Mouse (Mus musculus) spleen, adult 18-20 months (tissue): ENCODE measurements around the gene Hook1.
"Not testable (repeated sequence)": the region's sequence is repeated elsewhere in the genome, so short reads cannot be mapped to it uniquely, and the experiment has no call there.

Experiments
- DNase-seq, 2 experiments: peaks; one replicate each; pipeline ENCODE4 v3.0.0; 2022; ENCODE audit warnings: mixed read lengths in 2 of 2

Gene Hook1

DNA sequence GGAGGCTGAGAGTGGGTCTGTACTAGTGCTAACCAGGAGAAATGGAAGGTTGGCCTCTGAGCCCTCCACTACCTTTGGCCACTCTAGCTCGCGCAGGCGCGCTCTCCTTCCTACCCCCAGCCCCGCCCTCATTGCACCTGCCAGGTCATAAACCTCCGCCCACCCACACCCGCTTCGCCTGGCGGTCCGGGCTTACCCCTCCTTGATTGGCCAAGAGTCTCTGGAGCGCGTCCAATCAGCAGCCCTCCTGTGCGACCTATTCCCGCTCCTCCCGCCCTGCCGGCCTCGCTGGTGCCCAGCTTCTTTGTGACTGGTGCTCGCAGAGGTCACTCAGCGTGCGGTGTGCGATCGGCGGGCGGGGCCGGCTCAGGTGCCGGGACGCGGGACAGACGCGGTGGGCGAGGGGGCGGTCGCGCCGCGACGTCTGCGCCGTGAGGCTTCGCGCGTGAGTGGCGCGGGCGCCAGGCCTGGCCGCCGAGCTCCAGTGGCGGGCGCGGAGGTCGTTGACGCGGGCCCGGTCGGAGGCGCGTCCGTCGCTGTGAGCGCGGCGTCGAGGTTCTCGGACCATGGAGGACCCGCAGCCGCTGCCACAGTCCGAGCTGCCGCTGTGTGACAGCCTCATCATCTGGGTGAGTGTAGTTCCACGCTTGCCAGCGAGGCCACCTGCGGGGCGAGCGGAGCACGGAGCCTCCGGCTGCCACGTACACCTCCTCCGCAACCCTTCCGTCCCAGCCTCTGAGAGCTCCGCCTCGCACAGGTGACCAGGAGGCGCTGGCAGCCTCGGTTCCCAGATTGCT lies at the start of gene Hook1:
Gene Hook1 (plus strand): TSS at position 313 of the 797 bp plus-strand sequence.
- peak; percentile 88 to 92 for DNase-seq

DNA sequence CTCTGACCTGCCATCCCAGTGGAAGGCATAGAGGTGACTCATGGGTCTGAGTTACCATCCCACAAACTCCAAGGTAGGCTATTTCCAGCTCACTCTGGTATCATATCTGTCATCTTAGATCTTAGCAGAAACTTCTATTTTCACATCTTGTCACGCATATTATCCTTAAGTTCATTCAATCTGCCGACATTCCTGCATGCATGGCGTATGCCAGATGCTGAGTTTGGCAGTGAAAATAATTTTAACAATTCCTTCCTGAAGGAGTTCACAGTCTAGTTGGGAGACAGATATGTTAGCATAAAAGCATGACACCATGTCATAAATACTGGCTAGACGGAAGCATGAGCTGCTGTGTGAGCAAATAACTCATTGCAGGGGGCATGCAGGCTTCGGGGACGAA lies 49.3 kb upstream of the Hook1 start:
- DNase-seq: no peak

DNA sequence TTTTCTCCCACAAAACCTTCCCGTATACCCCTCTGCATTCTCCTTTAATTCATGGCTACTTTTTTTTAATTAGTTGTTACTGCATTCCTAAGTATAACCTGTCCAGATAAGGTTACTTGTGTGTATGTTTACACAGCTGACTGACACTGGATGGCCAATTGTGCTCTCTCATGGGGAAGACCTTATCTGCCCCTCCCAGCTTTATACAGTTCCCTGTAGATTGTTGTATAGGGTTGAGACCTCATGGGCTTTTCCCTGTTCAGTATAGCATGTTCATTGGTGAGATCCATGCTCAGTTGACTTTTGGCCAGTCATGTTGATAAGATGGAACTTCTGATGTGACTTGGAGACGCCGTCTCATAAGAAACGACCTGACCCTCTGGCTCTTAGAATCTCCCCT lies 46.6 kb upstream of the Hook1 start:
- no peak for DNase-seq

DNA sequence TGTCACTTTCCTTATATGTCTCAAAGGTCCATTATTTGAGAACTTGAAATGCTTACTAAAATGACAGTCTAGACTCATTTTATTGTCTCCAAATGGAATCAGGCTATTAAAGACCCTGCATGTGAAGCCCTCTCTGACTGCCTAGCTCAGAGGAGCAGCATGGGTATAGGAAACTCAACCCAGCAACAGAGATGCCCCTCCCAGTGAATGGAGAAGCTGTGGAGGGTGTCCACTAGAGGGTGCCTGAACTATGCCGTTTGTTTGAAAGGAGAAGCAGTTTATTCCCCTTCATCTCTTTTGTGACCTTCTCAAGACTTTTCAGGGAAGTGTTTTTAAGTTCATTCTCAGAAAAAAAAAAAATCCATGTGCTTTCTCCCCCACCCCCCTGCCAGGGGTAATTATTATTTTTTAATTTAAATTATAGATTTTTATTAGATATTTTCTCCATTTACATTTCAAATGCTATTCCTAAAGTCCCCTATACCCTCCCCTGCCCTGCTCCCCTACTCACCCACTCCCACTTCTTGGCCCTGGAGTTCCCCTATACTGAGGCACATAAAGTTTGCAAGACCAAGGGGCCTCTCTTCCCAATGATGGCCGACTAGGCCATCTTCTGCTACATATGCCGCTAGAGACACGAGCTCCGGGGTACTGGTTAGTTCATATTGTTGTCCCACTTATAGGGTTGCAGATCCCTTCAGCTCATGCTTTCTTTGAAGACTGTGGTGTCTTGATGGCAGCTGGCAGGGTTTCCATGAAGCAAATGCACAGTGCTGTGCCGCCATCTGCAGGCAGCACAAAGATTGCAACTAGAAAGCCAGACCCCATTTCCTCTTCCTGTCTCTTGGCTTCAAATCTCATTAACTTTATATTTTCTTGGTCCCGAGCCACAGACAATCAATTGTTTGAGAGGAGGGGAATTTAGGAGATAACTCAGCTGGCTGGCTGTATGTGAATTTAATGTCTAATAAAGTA lies 42.5 kb upstream of the Hook1 start:
- peak; percentile 43 to 74 for DNase-seq

DNA sequence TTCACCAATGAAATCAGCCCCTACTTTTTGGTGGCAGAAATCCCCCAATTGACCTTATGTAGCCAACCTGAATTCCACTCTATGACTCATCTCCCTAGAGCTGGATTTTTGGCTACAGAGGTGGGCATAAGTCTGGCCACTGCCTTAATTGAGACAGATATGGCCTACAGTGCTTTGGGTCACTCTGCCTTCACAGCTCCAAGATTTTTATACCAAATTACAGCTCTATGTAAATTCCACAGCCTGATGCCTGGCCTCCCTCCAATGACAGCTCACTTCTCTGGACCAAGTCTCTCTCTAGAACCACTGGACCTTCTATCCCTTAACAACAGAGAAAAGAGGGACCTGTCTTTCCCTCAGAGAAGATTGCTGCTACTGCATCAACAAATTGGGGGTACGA lies 38.2 kb upstream of the Hook1 start:
- DNase-seq: no peak

DNA sequence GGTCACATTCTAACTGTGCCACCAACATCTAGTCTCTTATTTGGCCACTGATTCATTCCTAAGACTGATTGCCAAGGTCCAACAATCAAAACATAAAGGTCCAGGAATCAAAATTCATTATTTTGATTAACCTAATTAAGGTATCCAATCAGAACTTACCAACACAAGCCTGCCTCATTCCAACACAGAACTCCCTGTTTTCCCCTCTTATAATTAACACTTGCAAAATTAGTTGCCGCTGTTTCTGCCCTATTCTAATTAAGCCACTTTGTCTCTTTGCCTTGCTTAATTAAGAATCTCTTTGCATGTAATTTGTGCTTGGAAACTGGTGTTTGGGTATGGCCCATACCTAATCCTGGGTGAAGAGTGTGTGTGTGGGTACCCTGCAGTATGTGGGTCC lies 37.1 kb upstream of the Hook1 start:
- DNase-seq: no peak

DNA sequence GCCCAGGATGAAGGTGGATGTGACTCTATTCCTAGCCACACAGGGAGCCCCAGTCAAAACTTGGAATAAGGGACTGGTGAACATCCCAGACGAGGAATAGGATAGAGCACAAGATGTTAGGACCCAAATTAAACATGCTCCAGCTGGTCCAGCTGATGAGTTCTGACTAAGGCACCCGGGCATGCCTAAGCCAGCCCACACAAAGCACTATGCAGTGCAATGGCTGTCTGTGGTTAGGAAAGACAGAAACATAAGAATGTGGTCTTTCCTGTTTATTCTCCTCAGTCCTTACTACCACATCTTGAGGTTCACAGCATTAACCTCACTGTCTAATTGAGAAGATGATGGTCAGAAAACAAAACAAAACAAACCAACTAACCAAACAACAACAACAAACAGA lies 35.7 kb upstream of the Hook1 start:
- DNase-seq: no peak

DNA sequence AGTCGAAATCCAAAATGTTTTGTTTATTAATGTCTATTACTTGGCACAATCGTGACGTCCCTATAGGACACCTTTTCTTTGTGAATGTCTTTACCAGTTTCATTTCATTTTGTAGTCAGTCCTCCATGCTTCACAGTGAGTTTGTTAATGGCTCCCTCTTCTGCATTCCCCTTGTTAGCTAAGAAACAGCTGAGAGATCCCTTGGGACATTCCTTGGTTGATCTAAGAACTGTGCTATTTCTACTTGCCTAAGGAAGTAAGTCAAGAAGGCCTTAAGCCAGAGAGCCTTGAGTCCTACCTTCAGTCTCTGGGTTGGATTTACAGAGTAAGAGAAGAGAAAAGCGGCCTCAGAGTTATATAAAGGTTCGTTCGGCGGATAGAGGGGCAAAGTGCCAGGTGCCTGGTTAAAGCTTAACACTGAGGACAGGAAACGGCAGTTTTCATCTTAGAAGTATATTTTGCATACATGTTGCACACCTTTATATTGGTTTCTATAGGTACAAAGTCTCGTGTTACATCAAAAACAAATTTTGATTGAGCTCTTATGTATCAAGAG lies 33.2 kb upstream of the Hook1 start:
- DNase-seq: no peak

DNA sequence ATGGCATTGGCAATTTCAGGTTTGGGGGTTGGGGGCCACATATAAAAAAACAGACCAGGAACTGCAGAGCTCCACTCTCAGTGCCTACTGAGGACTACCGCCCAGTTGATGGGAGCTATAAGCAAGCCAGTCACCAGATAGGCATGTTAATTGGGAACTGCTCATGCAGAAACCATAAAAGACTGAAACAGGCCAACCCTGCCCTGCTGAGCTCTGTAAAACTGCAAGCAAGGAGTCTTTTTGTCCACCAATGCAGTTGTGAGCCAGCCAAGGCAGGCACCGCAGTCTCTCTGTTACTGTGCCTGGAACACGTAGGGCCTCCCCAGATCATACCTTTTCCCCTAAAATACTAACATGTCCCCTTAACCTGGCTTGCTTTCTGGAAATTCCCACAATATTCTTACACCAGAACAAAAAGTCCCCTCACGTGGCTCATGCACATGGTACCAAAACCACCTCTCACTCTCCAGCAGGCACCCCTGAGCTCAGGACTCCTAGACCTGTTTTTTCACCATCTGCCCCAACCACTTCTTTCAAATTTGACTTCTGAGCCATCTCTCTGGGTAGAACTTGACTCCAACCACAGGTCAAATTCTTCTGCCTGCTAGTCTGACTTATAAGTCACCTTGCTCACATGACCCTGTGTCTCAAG lies 32.5 kb upstream of the Hook1 start:
- no peak for DNase-seq

DNA sequence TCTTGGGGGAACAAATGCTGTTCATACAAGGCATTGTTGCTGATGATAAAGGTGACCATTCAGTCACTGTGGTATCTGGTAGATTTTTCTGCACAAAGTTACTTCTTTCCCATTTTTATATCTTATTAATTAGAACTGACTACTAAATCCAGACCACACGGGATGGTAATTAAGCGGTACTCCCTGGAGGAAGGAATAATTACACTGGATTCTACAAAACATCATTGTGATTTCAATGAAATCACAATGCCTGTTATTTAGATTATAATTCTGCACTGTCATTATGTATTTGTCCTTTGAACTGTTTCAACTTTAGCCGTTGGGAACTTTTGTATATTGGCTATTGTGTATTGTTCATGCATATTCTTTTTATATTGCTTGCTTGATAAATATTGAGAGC lies 28.3 kb upstream of the Hook1 start:
- DNase-seq: no peak

DNA sequence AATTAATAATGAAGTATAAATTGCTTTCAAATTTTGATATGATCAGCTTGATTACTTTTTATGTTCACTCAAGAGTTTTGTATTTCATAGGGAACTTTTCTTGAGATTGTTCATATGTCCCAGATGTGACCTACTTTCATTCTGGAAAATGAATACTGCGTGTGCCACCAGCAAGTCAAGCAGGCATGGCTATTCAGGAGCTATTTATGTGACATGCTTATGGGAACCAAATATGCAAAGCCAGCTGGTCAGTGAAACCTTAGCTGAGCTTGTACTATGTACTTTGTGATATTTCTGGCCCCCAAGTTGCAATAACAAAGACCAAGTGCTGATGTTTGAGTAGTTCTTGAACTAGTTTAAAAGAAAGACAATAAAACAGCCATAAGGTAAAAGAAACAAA lies 19.1 kb upstream of the Hook1 start:
- DNase-seq: no peak

DNA sequence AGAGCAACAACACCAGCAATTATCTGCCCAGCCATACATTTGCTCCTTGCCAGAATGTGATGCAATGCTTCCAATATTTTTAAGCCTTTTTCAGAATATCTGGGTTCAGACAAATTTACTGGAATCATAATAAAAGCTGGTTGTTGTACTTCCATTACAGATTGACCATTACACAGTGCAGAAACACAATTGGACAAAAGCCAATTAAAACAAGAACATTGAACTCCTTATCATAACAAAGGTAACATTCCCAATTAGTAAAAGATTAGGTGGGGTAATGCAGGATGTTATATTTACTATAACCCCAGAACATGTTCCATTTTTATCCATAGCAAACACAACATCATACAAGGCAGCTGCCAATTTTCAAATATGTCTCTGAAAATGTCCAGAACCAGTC lies 13.7 kb upstream of the Hook1 start:
- DNase-seq: no peak

DNA sequence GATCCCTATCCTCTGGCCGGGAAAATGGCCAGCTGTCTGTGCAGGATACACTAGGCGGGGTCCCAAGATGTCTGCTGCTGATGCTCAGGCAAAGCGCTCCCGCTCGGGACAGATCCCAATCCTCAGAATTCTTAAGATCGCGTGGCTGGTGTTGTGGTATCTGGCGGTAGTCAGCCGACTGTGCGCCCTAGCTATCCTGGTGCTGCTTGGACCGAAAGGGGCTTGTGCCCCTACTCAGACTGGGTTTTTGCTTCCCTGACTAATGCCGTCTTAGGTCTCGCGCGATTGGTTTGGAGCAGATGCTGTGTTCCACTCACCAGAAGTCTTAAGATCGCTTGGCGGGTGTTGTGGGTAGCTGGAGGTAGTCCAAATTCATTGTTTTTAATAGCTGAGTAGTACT lies 15.2 kb downstream of the Hook1 start:
- not testable (repeated sequence) for DNase-seq

DNA sequence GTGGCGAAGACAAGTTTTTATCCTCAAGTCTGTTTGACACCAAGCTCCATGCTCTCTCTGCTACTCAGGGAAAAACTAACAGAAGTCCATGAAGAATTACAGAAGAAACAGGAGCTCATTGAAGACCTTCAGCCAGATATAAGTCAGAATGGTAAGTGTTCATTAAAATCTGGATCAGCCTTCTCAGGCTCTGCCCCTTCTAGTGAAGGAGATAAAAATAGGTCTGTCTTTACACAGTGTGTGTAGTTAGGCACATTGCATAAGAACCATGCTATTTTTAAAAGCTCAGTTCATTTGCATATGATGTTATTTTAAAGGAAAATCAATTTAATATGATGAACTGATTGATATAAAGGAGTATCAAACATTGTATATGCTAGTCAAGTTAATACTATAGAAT lies 49.8 kb downstream of the Hook1 start:
- no peak for DNase-seq

DNA sequence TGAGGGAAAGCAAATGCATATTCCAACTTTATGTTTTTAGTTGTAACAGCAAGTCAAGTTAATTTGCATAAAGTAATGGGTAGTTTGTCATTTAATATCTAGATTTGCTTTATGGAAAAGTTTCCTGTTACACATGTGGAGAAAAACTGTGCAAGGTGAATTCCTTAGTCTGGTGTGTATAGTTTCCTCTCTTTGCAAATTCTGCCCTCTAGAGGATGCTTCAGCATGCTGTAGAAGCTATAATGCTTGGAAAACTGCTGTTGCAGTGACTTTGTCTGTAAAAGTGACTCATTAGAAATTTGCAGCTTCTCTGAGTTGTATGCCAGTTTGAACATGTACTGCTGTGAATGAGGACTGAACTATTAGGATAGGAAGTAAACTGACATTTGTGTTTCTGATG lies 55.8 kb downstream of the Hook1 start:
- DNase-seq: no peak

DNA sequence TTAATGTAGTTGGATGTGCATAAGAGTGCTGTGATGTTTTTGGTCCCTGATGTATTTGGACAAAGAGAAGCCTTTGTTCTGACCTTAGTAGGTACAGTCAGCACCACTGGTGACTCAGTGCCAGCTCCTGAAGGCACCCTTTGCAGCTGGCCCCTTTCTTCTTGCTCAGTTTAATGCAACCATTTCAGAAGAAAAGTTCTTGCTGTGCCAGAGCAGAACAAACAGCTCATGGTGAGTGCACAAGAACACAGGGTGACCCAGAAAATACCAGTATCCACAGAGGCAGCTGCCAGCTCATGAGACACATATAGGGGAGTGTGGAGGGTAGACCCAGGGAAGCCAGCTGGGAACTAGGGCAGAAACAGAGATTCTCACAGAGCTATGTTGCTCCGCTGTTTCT lies 61.4 kb downstream of the Hook1 start:
- no peak for DNase-seq

DNA sequence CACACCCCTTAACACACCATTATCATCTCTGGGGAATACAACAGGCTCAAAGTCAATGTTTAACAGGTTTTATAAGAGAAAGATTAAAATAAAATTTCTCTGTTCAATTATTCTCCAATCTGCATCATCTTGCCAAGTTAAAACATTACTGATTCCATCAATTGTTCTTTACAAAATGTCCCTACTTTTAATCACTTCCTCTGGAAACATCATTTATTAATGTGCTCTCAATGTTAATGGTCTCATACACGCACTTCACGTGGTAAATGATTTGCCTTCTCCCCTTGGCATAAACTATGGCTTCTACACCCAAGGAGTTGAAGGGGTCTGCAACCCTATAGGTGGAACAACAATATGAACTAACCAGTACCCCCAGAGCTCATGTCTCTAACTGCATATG lies 93.1 kb downstream of the Hook1 start:
- no peak for DNase-seq

DNA sequence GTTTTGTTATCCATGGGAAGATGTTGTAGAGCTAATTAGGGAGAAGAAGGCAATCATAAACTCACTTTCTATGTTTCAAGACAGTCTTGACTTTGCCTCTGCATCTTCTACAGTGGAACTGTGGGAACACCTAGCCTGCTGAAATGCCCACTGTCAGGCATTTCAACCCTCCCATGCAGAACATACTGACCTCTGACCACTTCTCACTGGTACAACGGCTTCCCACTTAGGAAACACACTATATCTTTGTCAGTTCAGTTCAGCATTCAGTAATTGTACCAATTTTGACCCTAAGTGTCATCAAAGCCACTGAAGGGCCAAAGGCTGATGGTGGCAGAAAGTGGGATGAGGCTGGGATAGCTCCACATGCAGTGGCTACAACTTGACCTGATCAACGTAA lies 95.0 kb downstream of the Hook1 start:
- no peak for DNase-seq
